Mouse (Mus musculus): ENCODE results near the gene Oaz3. TPM values are rescaled to one million over a fixed set of nuclear protein-coding genes. Genes with fewer than 3 reads are reported as not detected.

Oaz3 gene
- polyA plus RNA-seq, 1 experiment from 2014 or later, result 0.28 TPM

DNA sequence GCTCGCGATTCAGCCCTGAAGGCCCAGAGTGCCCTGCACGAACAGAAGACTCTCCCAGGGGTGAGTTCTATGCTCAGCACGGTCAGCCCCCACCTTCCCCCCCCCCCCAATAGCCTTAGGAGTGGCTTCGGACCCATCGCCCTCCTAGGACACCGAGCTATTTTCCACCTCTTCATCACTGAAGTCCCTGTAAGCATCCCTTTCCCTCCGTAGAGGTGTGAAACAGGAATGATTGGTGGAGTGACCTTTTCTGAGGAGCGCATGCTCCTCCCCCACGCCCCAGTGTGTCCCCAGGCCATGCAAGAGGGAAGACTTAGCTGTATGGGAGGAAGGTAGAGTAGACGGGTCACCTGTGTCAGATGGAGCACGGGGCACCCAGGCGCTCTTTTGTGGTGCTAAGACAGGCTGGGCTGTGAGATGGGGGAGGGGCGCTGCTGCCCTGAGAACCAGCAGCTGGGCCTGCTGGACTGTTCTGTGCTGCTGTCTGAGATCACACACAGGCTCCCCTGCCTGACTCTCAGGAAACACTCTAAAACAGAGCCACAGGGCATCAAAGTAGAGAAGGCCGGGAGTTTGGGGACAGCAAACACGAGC lies 36.7 kb upstream of the Oaz3 start, which contains the start of gene Riiad1:
TSS of gene Riiad1 (minus strand) at position 51 of the 594 bp plus-strand sequence.
- no peaks in the 10 kb centered on the region for H3K27me3 ChIP-seq (ENCODE audit: control insufficient read depth, insufficient read depth, low read length)
- H3K4me1 ChIP-seq (replicated peaks; ENCODE audit: control insufficient read depth, insufficient read depth), result no peaks in the 10 kb centered on the region
- H3K9ac ChIP-seq (ENCODE audit: low read length), result no peak within 1 kb of the TSS
- H3K4me3 ChIP-seq (ENCODE audit: low read depth, low read length), result no peak within 1 kb of the TSS
- ATAC-seq (ENCODE audit: low FRiP score, low TSS enrichment), result no peak
- no peak for TF ChIP-seq EP300 (optimal IDR thresholded peaks at IDR 0.05)
- TF ChIP-seq CTCF (IDR thresholded peaks at IDR 0.05; ENCODE audit: low read depth), result no peak
- H3K36me3 ChIP-seq (ENCODE audit: control insufficient read depth, insufficient read depth, low read length), result no peaks in the 10 kb centered on the region
- WGBS, result 13% methylated on average over 15 of the region's 16 CpGs
- no peaks in the 10 kb centered on the region for H3K9me3 ChIP-seq (ENCODE audit: control insufficient read depth, low read length)
- peak within 1 kb of the TSS; percentile 12; the same call in 1 of the 2 replicates for H3K4me2 ChIP-seq (replicated peaks; ENCODE audit: low read depth)
- no peak within 1 kb of the TSS for H3K27ac ChIP-seq (replicated peaks)
- DNase-seq (ENCODE audit: low spot score), result no peak

DNA sequence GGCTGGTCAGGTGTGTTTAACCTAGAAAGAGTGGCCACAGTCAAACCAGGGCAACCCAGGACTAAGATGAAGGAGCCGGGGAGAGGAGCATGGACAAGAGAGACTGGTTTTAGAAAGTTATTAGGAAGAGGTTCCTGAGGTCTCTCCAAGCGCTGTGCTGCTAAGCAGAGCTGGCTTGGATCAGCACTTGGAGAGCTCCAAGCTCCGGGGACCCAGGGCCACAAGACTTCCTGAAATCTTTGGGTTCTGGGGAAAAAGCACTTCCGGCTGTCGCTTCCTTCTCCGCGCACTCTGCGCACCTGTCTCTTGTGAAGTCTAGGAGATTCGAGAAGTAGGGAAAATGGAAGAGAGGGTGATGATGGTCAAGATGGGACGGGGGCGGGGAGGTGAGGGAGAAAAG lies 35.8 kb upstream of the Oaz3 start:
- peak overlapping the region; percentile 12; the same call in 1 of the 2 replicates for H3K4me2 ChIP-seq (replicated peaks; ENCODE audit: low read depth)
- H3K4me1 ChIP-seq (replicated peaks; ENCODE audit: control insufficient read depth, insufficient read depth), result no peaks in the 10 kb centered on the region
- no peaks in the 10 kb centered on the region for H3K27me3 ChIP-seq (ENCODE audit: control insufficient read depth, insufficient read depth, low read length)
- no peaks in the 10 kb centered on the region for H3K9me3 ChIP-seq (ENCODE audit: control insufficient read depth, low read length)
- H3K27ac ChIP-seq (replicated peaks), result no peak overlapping the region
- 6% methylated on average over 11 of the region's 11 CpGs for WGBS
- H3K36me3 ChIP-seq (ENCODE audit: control insufficient read depth, insufficient read depth, low read length), result no peaks in the 10 kb centered on the region
- TF ChIP-seq EP300 (optimal IDR thresholded peaks at IDR 0.05), result no peak
- TF ChIP-seq CTCF (IDR thresholded peaks at IDR 0.05; ENCODE audit: low read depth), result no peak
- ATAC-seq (ENCODE audit: low FRiP score, low TSS enrichment) (no peak), DNase-seq (ENCODE audit: low spot score) (peak; percentile 55)
- no peak overlapping the region for H3K9ac ChIP-seq (ENCODE audit: low read length)
- no peak overlapping the region for H3K4me3 ChIP-seq (ENCODE audit: low read depth, low read length)

DNA sequence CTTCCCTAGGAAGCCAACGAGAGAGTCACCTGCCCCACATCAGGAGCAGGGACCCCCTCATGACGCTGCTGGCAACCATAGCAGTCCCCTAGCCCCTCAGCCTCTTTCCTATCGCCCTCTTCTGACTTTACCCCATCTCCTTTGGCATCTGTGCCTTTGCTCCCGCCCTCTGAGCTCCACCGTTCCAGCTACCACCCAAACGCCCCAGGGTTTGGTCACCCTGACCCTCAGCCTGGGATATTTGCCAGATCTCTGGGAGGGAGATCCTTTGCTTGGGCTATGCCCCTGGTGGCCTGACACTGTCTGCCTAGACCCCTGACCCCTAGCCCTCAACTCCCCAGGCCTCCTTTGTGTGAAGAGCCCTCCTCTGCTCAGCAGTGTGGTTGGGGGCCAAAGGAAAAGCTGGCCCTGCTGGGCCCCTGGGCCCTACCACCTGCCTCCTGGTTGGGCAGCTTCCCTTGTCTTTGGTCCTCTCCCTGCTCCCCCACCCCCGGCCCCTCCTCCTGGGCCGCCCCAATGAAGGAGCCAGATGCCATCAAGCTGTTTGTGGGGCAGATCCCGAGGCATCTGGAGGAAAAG lies 35.0 kb upstream of the Oaz3 start:
- Histone ChIP-seq H3K4me3 (ENCODE audit: low read depth, low read length) (no peak overlapping the region), H3K9ac (ENCODE audit: low read length) (no peak overlapping the region), H3K9me3 (ENCODE audit: control insufficient read depth, low read length) (no peaks in the 10 kb centered on the region), H3K27me3 (ENCODE audit: control insufficient read depth, insufficient read depth, low read length) (no peaks in the 10 kb centered on the region), H3K27ac (replicated peaks) (no peak overlapping the region), H3K36me3 (ENCODE audit: control insufficient read depth, insufficient read depth, low read length) (no peaks in the 10 kb centered on the region), H3K4me2 (replicated peaks; ENCODE audit: low read depth) (no peak overlapping the region), H3K4me1 (replicated peaks; ENCODE audit: control insufficient read depth, insufficient read depth) (no peaks in the 10 kb centered on the region)
- TF ChIP-seq EP300 (optimal IDR thresholded peaks at IDR 0.05), result no peak
- TF ChIP-seq CTCF (IDR thresholded peaks at IDR 0.05; ENCODE audit: low read depth), result no peak
- 18% methylated on average over 9 of the region's 9 CpGs for WGBS
- no peak for DNase-seq (ENCODE audit: low spot score)
- no peak for ATAC-seq (ENCODE audit: low FRiP score, low TSS enrichment)

DNA sequence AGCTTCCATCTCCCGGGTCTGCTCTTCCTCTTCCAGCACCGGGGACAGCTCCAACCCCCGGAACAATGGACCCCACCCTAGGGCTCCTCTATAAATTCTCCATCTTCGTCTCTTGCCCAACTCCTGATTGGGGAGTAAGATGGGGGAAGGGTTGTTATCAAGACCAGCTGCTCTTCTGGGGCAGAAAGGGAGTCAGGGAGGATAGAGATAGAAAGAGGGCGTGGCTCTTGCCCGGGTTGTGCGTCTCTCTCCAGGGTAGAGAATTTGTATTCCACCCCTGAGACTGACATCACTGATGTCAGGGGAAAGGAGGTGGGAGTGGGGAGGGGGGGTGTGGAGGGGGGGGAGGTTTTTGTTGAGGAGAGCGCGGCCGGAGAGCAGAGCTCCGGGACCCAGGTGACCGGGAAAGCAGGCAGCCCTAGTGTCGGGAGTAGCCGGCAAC lies 34.3 kb upstream of the Oaz3 start, which contains the start of gene Celf3:
TSS of gene Celf3 (plus strand) at position 315 of the 442 bp plus-strand sequence.
- H3K9me3 ChIP-seq (ENCODE audit: control insufficient read depth, low read length), result no peaks in the 10 kb centered on the region
- H3K36me3 ChIP-seq (ENCODE audit: control insufficient read depth, insufficient read depth, low read length), result no peaks in the 10 kb centered on the region
- no peak within 1 kb of the TSS for H3K4me2 ChIP-seq (replicated peaks; ENCODE audit: low read depth)
- no peaks in the 10 kb centered on the region for H3K4me1 ChIP-seq (replicated peaks; ENCODE audit: control insufficient read depth, insufficient read depth)
- no peaks in the 10 kb centered on the region for H3K27me3 ChIP-seq (ENCODE audit: control insufficient read depth, insufficient read depth, low read length)
- H3K9ac ChIP-seq (ENCODE audit: low read length), result no peak within 1 kb of the TSS
- no peak for TF ChIP-seq EP300 (optimal IDR thresholded peaks at IDR 0.05)
- TF ChIP-seq CTCF (IDR thresholded peaks at IDR 0.05; ENCODE audit: low read depth), result no peak
- no peak within 1 kb of the TSS for H3K4me3 ChIP-seq (ENCODE audit: low read depth, low read length)
- peak; percentile 37 for DNase-seq (ENCODE audit: low spot score)
- no peak for ATAC-seq (ENCODE audit: low FRiP score, low TSS enrichment)
- 2% methylated on average over 14 of the region's 14 CpGs for WGBS
- H3K27ac ChIP-seq (replicated peaks), result no peak within 1 kb of the TSS; the same call in 1 of the 2 replicates

DNA sequence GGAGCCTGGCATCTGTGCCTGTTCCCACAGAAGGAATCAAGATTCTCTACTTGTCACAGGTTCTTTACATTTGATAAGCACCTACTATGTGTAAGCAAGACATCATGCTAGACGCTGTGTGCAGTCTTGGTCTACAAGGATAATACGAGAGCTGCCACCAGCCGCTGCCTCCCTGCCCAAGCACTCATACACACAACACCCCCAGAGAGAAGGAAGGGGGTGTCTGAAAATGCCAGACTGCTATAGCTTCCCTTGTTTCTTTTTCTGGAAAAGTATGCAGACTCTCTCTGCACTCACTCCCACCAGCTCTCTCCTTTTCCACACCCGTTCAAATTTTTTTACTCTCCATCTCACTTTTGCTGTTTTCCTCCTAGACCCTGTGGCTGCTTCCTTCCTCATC lies 33.7 kb upstream of the Oaz3 start:
- no peak for TF ChIP-seq EP300 (optimal IDR thresholded peaks at IDR 0.05)
- TF ChIP-seq CTCF (IDR thresholded peaks at IDR 0.05; ENCODE audit: low read depth), result no peak
- H3K9me3 ChIP-seq (ENCODE audit: control insufficient read depth, low read length), result no peaks in the 10 kb centered on the region
- DNase-seq (ENCODE audit: low spot score) (no peak), ATAC-seq (ENCODE audit: low FRiP score, low TSS enrichment) (no peak)
- H3K9ac ChIP-seq (ENCODE audit: low read length), result no peak overlapping the region
- no peak overlapping the region for H3K27ac ChIP-seq (replicated peaks)
- no peaks in the 10 kb centered on the region for H3K36me3 ChIP-seq (ENCODE audit: control insufficient read depth, insufficient read depth, low read length)
- H3K4me1 ChIP-seq (replicated peaks; ENCODE audit: control insufficient read depth, insufficient read depth), result no peaks in the 10 kb centered on the region
- WGBS, result 73% methylated on average over 4 of the region's 4 CpGs
- no peak overlapping the region for H3K4me3 ChIP-seq (ENCODE audit: low read depth, low read length)
- H3K27me3 ChIP-seq (ENCODE audit: control insufficient read depth, insufficient read depth, low read length), result no peaks in the 10 kb centered on the region
- no peak overlapping the region for H3K4me2 ChIP-seq (replicated peaks; ENCODE audit: low read depth)

All from stomach, postnatal 0 days (tissue).